Mouse (Mus musculus): ENCODE measurements at regions not wholly inside any gene's neighbourhood (a gene's known extent, or its start where the extent isn't known, plus 50 kb on each side); places are given as distances from the start of the nearest gene placed in this dataset.

DNA sequence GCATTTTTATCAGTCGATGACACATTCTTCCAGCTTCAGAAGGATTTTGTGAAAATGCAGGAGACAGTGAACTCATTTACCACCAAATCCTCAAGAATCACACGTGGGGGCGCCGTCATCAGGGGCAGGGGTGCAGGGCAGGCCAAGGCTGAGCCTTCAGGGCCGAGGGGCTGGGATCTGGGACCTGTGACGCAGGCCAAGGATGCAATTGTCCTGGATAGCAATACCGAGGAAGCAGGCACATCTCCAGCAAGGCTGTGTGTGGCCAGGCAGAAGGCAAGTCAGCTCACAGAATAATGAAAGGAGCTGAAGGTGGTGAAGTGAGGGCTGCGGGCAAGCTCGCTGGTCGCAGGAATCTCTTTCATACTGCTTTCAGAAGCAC is 897.3 kb upstream of the Car8 start:
- TF ChIP-seq CTCF (IDR thresholded peaks at IDR 0.05), result no peak
- no peak for TF ChIP-seq EP300 (IDR thresholded peaks at IDR 0.05; ENCODE audit: insufficient read depth, low read depth, low read length)
